Mouse (Mus musculus) macrophage (primary cell): Measurements from ENCODE around the gene Tma7. TPM values are rescaled to one million over a fixed set of nuclear protein-coding genes. Genes with fewer than 3 reads are reported as not detected.

Source experiments
- H3K27ac ChIP-seq: fragments of 350-480 bp; formaldehyde crosslinking; 2 replicates; pipeline ENCODE4 v1.9.0; 2021
- H3K36me3 ChIP-seq: fragments of 350-480 bp; formaldehyde crosslinking; 2 replicates; pipeline ENCODE4 v1.9.0; 2021; ENCODE audit errors: inconsistent target
- H3K4me3 ChIP-seq: fragments of 350-480 bp; formaldehyde crosslinking; 2 replicates; pipeline ENCODE4 v1.9.0; 2021; ENCODE audit errors: inconsistent target
- H3K79me2 ChIP-seq: fragments of 350-480 bp; formaldehyde crosslinking; 2 replicates; pipeline ENCODE4 v1.9.0; 2021; ENCODE audit errors: inconsistent target
- WGBS: methylation state at CpG from one replicate; pipeline ENCODE4 v1.1.7; 2026; ENCODE audit warnings: inconsistent platforms; ENCODE audit not compliant: missing documents; 5-methylcytosine and 5-hydroxymethylcytosine counted together
- polyA plus RNA-seq: library from polyadenylated mRNA; stranded (reverse); fragments of 250-400 nt; gene quantifications from 3 replicates; pipeline ENCODE4 v1.2.4, GENCODE M21; 2018; ENCODE audit warnings: inconsistent platforms

Gene Tma7
- polyA plus RNA-seq, 1 experiment from 2014 or later: 294 TPM

GRCm38 (mm10) chr9:109113331-109113730, 30.9 kb upstream of the Tma7 start:
- WGBS: 95% methylated on average over 8 of the region's 8 CpGs
- Histone ChIP-seq H3K36me3 (no peaks in the 10 kb centered on the region), H3K4me3 (no peak overlapping the region), H3K27ac (no peak overlapping the region), H3K79me2 (no peaks in the 10 kb centered on the region)

GRCm38 (mm10) chr9:109111591-109111990, 29.2 kb upstream of the Tma7 start:
- Histone ChIP-seq H3K79me2 (no peaks in the 10 kb centered on the region), H3K4me3 (no peak overlapping the region), H3K36me3 (no peaks in the 10 kb centered on the region), H3K27ac (no peak overlapping the region)
- WGBS: 91% methylated on average over 9 of the region's 9 CpGs

- H3K36me3 ChIP-seq: no peaks in the 10 kb centered on the region
- H3K27ac ChIP-seq: no peak overlapping the region
- no peak overlapping the region for H3K4me3 ChIP-seq
- no peaks in the 10 kb centered on the region for H3K79me2 ChIP-seq
- WGBS: 90% methylated on average over 4 of the region's 4 CpGs
Observed at GRCm38 (mm10) chr9:109111101-109111500, 28.7 kb upstream of the Tma7 start.

GRCm38 (mm10) chr9:109110240-109110639, 27.9 kb upstream of the Tma7 start:
- Histone ChIP-seq H3K36me3 (no peaks in the 10 kb centered on the region), H3K79me2 (no peaks in the 10 kb centered on the region), H3K4me3 (no peak overlapping the region), H3K27ac (no peak overlapping the region)
- whole genome bisulfite sequencing: 91% methylated on average over 11 of the region's 11 CpGs

GRCm38 (mm10) chr9:109107341-109107740, 25.0 kb upstream of the Tma7 start:
- WGBS: 95% methylated on average over 3 of the region's 6 CpGs
- no peaks in the 10 kb centered on the region for H3K36me3 ChIP-seq

GRCm38 (mm10) chr9:109105648-109106047, 23.3 kb upstream of the Tma7 start:
- H3K79me2 ChIP-seq: no peaks in the 10 kb centered on the region
- WGBS: 64% methylated on average over 12 of the region's 12 CpGs
- no peak overlapping the region for H3K27ac ChIP-seq
- no peak overlapping the region for H3K4me3 ChIP-seq
- H3K36me3 ChIP-seq: no peaks in the 10 kb centered on the region

More at GRCm38 (mm10) chr9:109107341-109107740, 25.0 kb upstream of the Tma7 start:
- Histone ChIP-seq H3K4me3 (no peak overlapping the region), H3K27ac (no peak overlapping the region), H3K79me2 (no peaks in the 10 kb centered on the region)

- H3K36me3 ChIP-seq: no peaks in the 10 kb centered on the region
- no peak overlapping the region for H3K4me3 ChIP-seq
- H3K79me2 ChIP-seq: no peaks in the 10 kb centered on the region
- 89% methylated on average over 12 of the region's 12 CpGs for WGBS
- no peak overlapping the region for H3K27ac ChIP-seq
Observed at GRCm38 (mm10) chr9:109105011-109105410, 22.6 kb upstream of the Tma7 start.

GRCm38 (mm10) chr9:109104083-109104482, 21.7 kb upstream of the Tma7 start:
- Histone ChIP-seq H3K36me3 (no peaks in the 10 kb centered on the region), H3K79me2 (no peaks in the 10 kb centered on the region), H3K27ac (no peak overlapping the region), H3K4me3 (no peak overlapping the region)
- WGBS: 98% methylated on average over 9 of the region's 9 CpGs

GRCm38 (mm10) chr9:109103250-109103649, 20.9 kb upstream of the Tma7 start:
- 92% methylated on average over 7 of the region's 7 CpGs for WGBS
- Histone ChIP-seq H3K36me3 (no peaks in the 10 kb centered on the region), H3K27ac (no peak overlapping the region), H3K79me2 (no peaks in the 10 kb centered on the region), H3K4me3 (no peak overlapping the region)

GRCm38 (mm10) chr9:109102541-109102940, 20.2 kb upstream of the Tma7 start:
- Histone ChIP-seq H3K36me3 (no peaks in the 10 kb centered on the region), H3K27ac (no peak overlapping the region), H3K79me2 (no peaks in the 10 kb centered on the region), H3K4me3 (no peak overlapping the region)
- WGBS: 94% methylated on average over 3 of the region's 3 CpGs

GRCm38 (mm10) chr9:109101933-109102445, 19.6 kb upstream of the Tma7 start:
- WGBS: 97% methylated on average over 5 of the region's 5 CpGs
- H3K36me3 ChIP-seq: no peaks in the 10 kb centered on the region
- H3K4me3 ChIP-seq: no peak overlapping the region
- no peaks in the 10 kb centered on the region for H3K79me2 ChIP-seq
- H3K27ac ChIP-seq: no peak overlapping the region

- WGBS: 36% methylated on average over 17 of the region's 20 CpGs
- H3K4me3 ChIP-seq: no peak overlapping the region
- no peaks in the 10 kb centered on the region for H3K36me3 ChIP-seq
- H3K79me2 ChIP-seq: no peaks in the 10 kb centered on the region
- no peak overlapping the region for H3K27ac ChIP-seq
Observed at GRCm38 (mm10) chr9:109100307-109100928, 18.0 kb upstream of the Tma7 start.

GRCm38 (mm10) chr9:109098969-109099368, 16.6 kb upstream of the Tma7 start:
- WGBS: 93% methylated on average over 6 of the region's 6 CpGs
- no peaks in the 10 kb centered on the region for H3K36me3 ChIP-seq
- no peaks in the 10 kb centered on the region for H3K79me2 ChIP-seq
- H3K4me3 ChIP-seq: no peak overlapping the region
- H3K27ac ChIP-seq: no peak overlapping the region

- WGBS: 90% methylated on average over 8 of the region's 8 CpGs
- Histone ChIP-seq H3K27ac (no peak overlapping the region), H3K36me3 (no peaks in the 10 kb centered on the region), H3K4me3 (no peak overlapping the region), H3K79me2 (no peaks in the 10 kb centered on the region)
Observed at GRCm38 (mm10) chr9:109098366-109098765, 16.0 kb upstream of the Tma7 start.

GRCm38 (mm10) chr9:109097831-109098230, 15.4 kb upstream of the Tma7 start:
- 77% methylated on average over 5 of the region's 5 CpGs for WGBS
- Histone ChIP-seq H3K36me3 (no peaks in the 10 kb centered on the region), H3K27ac (no peak overlapping the region)

GRCm38 (mm10) chr9:109097291-109097690, 14.9 kb upstream of the Tma7 start:
- Histone ChIP-seq H3K36me3 (0 out of 2 replicates have a peak, but pooled peaks cover 2% of the 10 kb centered on the region), H3K4me3 (no peak overlapping the region), H3K79me2 (no peaks in the 10 kb centered on the region), H3K27ac (no peak overlapping the region)
- WGBS: 90% methylated on average over 6 of the region's 6 CpGs

More at GRCm38 (mm10) chr9:109097831-109098230, 15.4 kb upstream of the Tma7 start:
- H3K79me2 ChIP-seq: no peaks in the 10 kb centered on the region
- no peak overlapping the region for H3K4me3 ChIP-seq
